9 mouse cellular contexts compared by ENCODE assay signal in genomic region chr1:165282967-165283345, GRCm38 (mm10). TPM values are rescaled to one million over a fixed set of nuclear protein-coding genes. Genes with fewer than 3 reads are reported as not detected.
DNase-seq lines count a peak whose midpoint lies in the region; ATAC-seq and TF ChIP-seq lines count a peak whose summit lies in the region.
"Had no signal": no experiment of that assay in that cellular context is flagged by ENCODE, and none has a peak within 500 bp of the region (broad histone marks: within the 10 kb centered on the region; RNA-seq: fewer than 3 reads in every experiment).

No protein-coding gene starts in this region.

- DNase-seq in lung, embryonic 14.5 days = no peak
- DNase-seq in lung, postnatal 14 days = no peak
- DNase-seq in limb, embryonic 11.5 days (ENCODE audit: low spot score) = no peak
- DNase-seq in left cerebral cortex, adult 9 months (ENCODE audit: low spot score in 2 of 2) = no peak
- no peak for DNase-seq in embryo, embryonic 10.5 days (ENCODE audit: low spot score)
- DNase-seq in spleen, postnatal 4 days (ENCODE audit: low spot score in 2 of 2) = no peak

- peak overlapping the region; percentile 69 for H3K4me3 ChIP-seq in lung, embryonic 14.5 days (ENCODE audit: low read depth, low read length)
- H3K4me3 ChIP-seq in forebrain, embryonic 16.5 days (replicated peaks; ENCODE audit: low read length) = peak overlapping the region; percentile 92
- H3K4me3 ChIP-seq in limb, embryonic 11.5 days (ENCODE audit: low read depth, low read length) = peak overlapping the region; percentile 72
- peak overlapping the region; percentile 70; the same call in 1 of the 2 replicates for H3K4me3 ChIP-seq in small intestine, adult 2 months (ENCODE audit: low read depth, low read length)

- TF ChIP-seq CTCF in lung, embryonic 14.5 days (IDR thresholded peaks at IDR 0.05; ENCODE audit: low read depth) = no peak
- no peak for TF ChIP-seq CTCF in small intestine, adult 2 months (IDR thresholded peaks at IDR 0.05; ENCODE audit: extremely low read depth, insufficient read length, insufficient replicate concordance, low read depth, low read length)

- TF ChIP-seq POLR2A in small intestine, adult 2 months (IDR thresholded peaks at IDR 0.05; ENCODE audit: low read depth, low read length) = no peak

- no peaks in the 10 kb centered on the region for H3K36me3 ChIP-seq in lung, embryonic 14.5 days (ENCODE audit: insufficient read depth)
- no peaks in the 10 kb centered on the region for H3K36me3 ChIP-seq in forebrain, embryonic 16.5 days (ENCODE audit: control insufficient read depth, insufficient read depth)
- H3K36me3 ChIP-seq in limb, embryonic 11.5 days (ENCODE audit: control insufficient read depth, insufficient read depth, low read length) = no peaks in the 10 kb centered on the region
- H3K36me3 ChIP-seq in small intestine, adult 2 months (ENCODE audit: control insufficient read depth, insufficient read depth, low read length) = no peaks in the 10 kb centered on the region

- no peaks in the 10 kb centered on the region for H3K9me3 ChIP-seq in lung, embryonic 14.5 days (ENCODE audit: low read depth, low read length)
- H3K9me3 ChIP-seq in forebrain, embryonic 16.5 days (ENCODE audit: control insufficient read depth, low read length) = no peaks in the 10 kb centered on the region
- no peaks in the 10 kb centered on the region for H3K9me3 ChIP-seq in limb, embryonic 11.5 days (ENCODE audit: control insufficient read depth, low read length)

- no peaks in the 10 kb centered on the region; the same call in 1 of the 2 replicates for H3K4me1 ChIP-seq in lung, embryonic 14.5 days (ENCODE audit: insufficient read depth)
- peaks cover 32% of the 10 kb centered on the region for H3K4me1 ChIP-seq in forebrain, embryonic 16.5 days (replicated peaks; ENCODE audit: control insufficient read depth, insufficient read depth, low read length)
- H3K4me1 ChIP-seq in limb, embryonic 11.5 days (ENCODE audit: control insufficient read depth, insufficient read depth, low read length) = peaks cover 7% of the 10 kb centered on the region
- H3K4me1 ChIP-seq in small intestine, adult 2 months (ENCODE audit: control insufficient read depth, insufficient read depth, insufficient read length, low read length) = peaks cover 6% of the 10 kb centered on the region; the same call in 1 of the 2 replicates

- WGBS in lung, embryonic 14.5 days = 13% methylated on average over 7 of the region's 7 CpGs
- WGBS in forebrain, embryonic 16.5 days = 13% methylated on average over 7 of the region's 7 CpGs
- 9% methylated on average over 7 of the region's 7 CpGs for WGBS in limb, embryonic 11.5 days
- WGBS in small intestine, adult 2 months = 38% methylated on average over 7 of the region's 7 CpGs

- H3K27ac ChIP-seq in lung, embryonic 14.5 days (ENCODE audit: low read depth) = no peak overlapping the region
- H3K27ac ChIP-seq in forebrain, embryonic 16.5 days (ENCODE audit: low read length) = no peak overlapping the region; the same call in 1 of the 2 replicates
- H3K27ac ChIP-seq in limb, embryonic 11.5 days (replicated peaks; ENCODE audit: low read depth, low read length) = no peak overlapping the region
- no peak overlapping the region for H3K27ac ChIP-seq in small intestine, adult 2 months (ENCODE audit: insufficient read depth, low read depth, low read length)

- H3K27me3 ChIP-seq in lung, embryonic 14.5 days (ENCODE audit: insufficient read depth, low read length) = no peaks in the 10 kb centered on the region
- H3K27me3 ChIP-seq in forebrain, embryonic 16.5 days (replicated peaks; ENCODE audit: control insufficient read depth, insufficient read depth, low read length) = no peaks in the 10 kb centered on the region
- no peaks in the 10 kb centered on the region for H3K27me3 ChIP-seq in limb, embryonic 11.5 days (ENCODE audit: control insufficient read depth, insufficient read depth, low read length)
- peaks cover 18% of the 10 kb centered on the region for H3K27me3 ChIP-seq in small intestine, adult 2 months (ENCODE audit: control insufficient read depth, insufficient read depth, low read length)
- H3K27me3 ChIP-seq: Patski had no signal

- H3K4me2 ChIP-seq in lung, embryonic 14.5 days = peak overlapping the region; percentile 83
- H3K4me2 ChIP-seq in forebrain, embryonic 16.5 days (ENCODE audit: low read length) = peak overlapping the region; percentile 68
- peak overlapping the region; percentile 93 for H3K4me2 ChIP-seq in limb, embryonic 11.5 days (ENCODE audit: low read depth, severe bottlenecking)

- ATAC-seq in lung, embryonic 14.5 days (ENCODE audit: insufficient read depth) = no peak
- no peak for ATAC-seq in forebrain, embryonic 16.5 days
- ATAC-seq in limb, embryonic 11.5 days (ENCODE audit: insufficient number of reproducible peaks, low FRiP score, low TSS enrichment, low read depth) = no peak

- H3K9ac ChIP-seq in lung, embryonic 14.5 days = peak overlapping the region; percentile 83; the same call in 1 of the 2 replicates
- H3K9ac ChIP-seq in forebrain, embryonic 16.5 days (replicated peaks; ENCODE audit: low read depth, low read length) = peak overlapping the region; percentile 96
- peak overlapping the region; percentile 90; the same call in 1 of the 2 replicates for H3K9ac ChIP-seq in limb, embryonic 11.5 days (ENCODE audit: low read length)

RNA-seq across cellular contexts. Expression of gene Gpr161, which starts 12.6 kb away (rescaled TPM):
- 1.4 TPM in 2 replicates for polyA plus RNA-seq in lung, embryonic 14.5 days (2014; fragmentation: Nextera tagmentation; extraction: Ambion mirVana)
- polyA plus RNA-seq in forebrain, embryonic 16.5 days (2015; fragmentation: Nextera tagmentation; extraction: Ambion mirVana) = 4.5 and 4.7 TPM in 2 replicates
- 2.0 and 2.3 TPM in 2 replicates for polyA plus RNA-seq in limb, embryonic 11.5 days (2014; fragmentation: Nextera tagmentation; extraction: Ambion mirVana)
- 1.7 and 2.4 TPM in 2 replicates for polyA plus RNA-seq in small intestine, adult 2 months (2012; rRNA removed)

RNA-seq across cellular contexts. Expression of gene Tiprl, which starts 46.2 kb away (rescaled TPM):
- polyA plus RNA-seq in lung, embryonic 14.5 days (2014; fragmentation: Nextera tagmentation; extraction: Ambion mirVana) = 88.3 and 90.9 TPM in 2 replicates
- 168 and 170 TPM in 2 replicates for polyA plus RNA-seq in forebrain, embryonic 16.5 days (2015; fragmentation: Nextera tagmentation; extraction: Ambion mirVana)
- 100 TPM in 2 replicates for polyA plus RNA-seq in limb, embryonic 11.5 days (2014; fragmentation: Nextera tagmentation; extraction: Ambion mirVana)
- polyA plus RNA-seq in small intestine, adult 2 months (2012; rRNA removed) = 11.3 and 19.2 TPM in 2 replicates
